ENCODE assay signal across 19 mouse cellular contexts in genomic region chr5:123818941-123819577, GRCm38 (mm10). TPM values are rescaled to one million over a fixed set of nuclear protein-coding genes. Genes with fewer than 3 reads are reported as not detected.
DNase-seq lines count a peak whose midpoint lies in the region; ATAC-seq lines count a peak whose summit lies in the region.
"Had no signal": no experiment of that assay in that cellular context is flagged by ENCODE, and none has a peak within 500 bp of the region (broad histone marks: within the 10 kb centered on the region; RNA-seq: fewer than 3 reads in every experiment).

No protein-coding gene starts in this region.

- H3K4me2 ChIP-seq in neural tube, embryonic 12.5 days (replicated peaks) = no peak overlapping the region
- peak overlapping the region; percentile 18; the same call in 1 of the 2 replicates for H3K4me2 ChIP-seq in kidney, embryonic 15.5 days
- H3K4me2 ChIP-seq in forebrain, embryonic 12.5 days = no peak overlapping the region
- H3K4me2 ChIP-seq: embryonic facial prominence, embryonic 12.5 days; heart, embryonic 12.5 days; hindbrain, embryonic 15.5 days; limb, embryonic 15.5 days; lung, embryonic 15.5 days had no signal

- H3K4me3 ChIP-seq in neural tube, embryonic 12.5 days = no peak overlapping the region
- H3K4me3 ChIP-seq in kidney, embryonic 15.5 days (replicated peaks) = no peak overlapping the region
- no peak overlapping the region for H3K4me3 ChIP-seq in forebrain, embryonic 12.5 days (replicated peaks)
- H3K4me3 ChIP-seq: embryonic facial prominence, embryonic 12.5 days; heart, embryonic 12.5 days; hindbrain, embryonic 15.5 days; limb, embryonic 15.5 days; lung, embryonic 15.5 days; midbrain, embryonic 10.5 days had no signal

- WGBS in neural tube, embryonic 12.5 days = 95% methylated on average over 19 of the region's 19 CpGs
- 72% methylated on average over 19 of the region's 19 CpGs for WGBS in kidney, embryonic 15.5 days
- 95% methylated on average over 19 of the region's 19 CpGs for WGBS in forebrain, embryonic 12.5 days

- H3K4me1 ChIP-seq in neural tube, embryonic 12.5 days = no peaks in the 10 kb centered on the region
- peaks cover 23% of the 10 kb centered on the region for H3K4me1 ChIP-seq in kidney, embryonic 15.5 days
- H3K4me1 ChIP-seq in forebrain, embryonic 12.5 days = no peaks in the 10 kb centered on the region
- H3K4me1 ChIP-seq: embryonic facial prominence, embryonic 12.5 days; heart, embryonic 12.5 days; hindbrain, embryonic 15.5 days; limb, embryonic 15.5 days; lung, embryonic 15.5 days; midbrain, embryonic 10.5 days had no signal

- 0 out of 2 replicates have a peak overlapping the region, but pooled peaks have one; percentile 22 for H3K27ac ChIP-seq in neural tube, embryonic 12.5 days
- peak overlapping the region; percentile 42 for H3K27ac ChIP-seq in kidney, embryonic 15.5 days
- H3K27ac ChIP-seq in forebrain, embryonic 12.5 days = no peak overlapping the region
- H3K27ac ChIP-seq: embryonic facial prominence, embryonic 12.5 days; hindbrain, embryonic 15.5 days; limb, embryonic 15.5 days; lung, embryonic 15.5 days; midbrain, embryonic 10.5 days had no signal

- H3K27me3 ChIP-seq in neural tube, embryonic 12.5 days (replicated peaks) = no peaks in the 10 kb centered on the region
- H3K27me3 ChIP-seq in kidney, embryonic 15.5 days = no peaks in the 10 kb centered on the region
- no peaks in the 10 kb centered on the region for H3K27me3 ChIP-seq in forebrain, embryonic 12.5 days
- H3K27me3 ChIP-seq: CH12.LX; embryonic facial prominence, embryonic 12.5 days; heart, embryonic 12.5 days; hindbrain, embryonic 15.5 days; limb, embryonic 15.5 days; lung, embryonic 15.5 days had no signal

- no peak overlapping the region for H3K9ac ChIP-seq in neural tube, embryonic 12.5 days
- H3K9ac ChIP-seq in kidney, embryonic 15.5 days = no peak overlapping the region
- no peak overlapping the region for H3K9ac ChIP-seq in forebrain, embryonic 12.5 days
- H3K9ac ChIP-seq: embryonic facial prominence, embryonic 12.5 days; heart, embryonic 12.5 days; hindbrain, embryonic 15.5 days; limb, embryonic 15.5 days; lung, embryonic 15.5 days had no signal

- no peak for ATAC-seq in neural tube, embryonic 12.5 days (ENCODE audit: low FRiP score, low read depth)
- peak; percentile 38 for ATAC-seq in kidney, embryonic 15.5 days (replicated peaks; ENCODE audit: low FRiP score)
- ATAC-seq in forebrain, embryonic 12.5 days (ENCODE audit: low FRiP score) = no peak
- ATAC-seq in megakaryocyte, adult 5-6 weeks (ENCODE audit: poor library complexity, severe bottlenecking) = no peak
- ATAC-seq: forebrain, embryonic 16.5 days had no signal

- no peaks in the 10 kb centered on the region for H3K9me3 ChIP-seq in neural tube, embryonic 12.5 days
- H3K9me3 ChIP-seq in kidney, embryonic 15.5 days (replicated peaks) = no peaks in the 10 kb centered on the region
- no peaks in the 10 kb centered on the region for H3K9me3 ChIP-seq in forebrain, embryonic 12.5 days
- H3K9me3 ChIP-seq: embryonic facial prominence, embryonic 12.5 days; heart, embryonic 12.5 days; hindbrain, embryonic 15.5 days; limb, embryonic 15.5 days; lung, embryonic 15.5 days; midbrain, embryonic 10.5 days had no signal

- peaks cover 32% of the 10 kb centered on the region for H3K36me3 ChIP-seq in neural tube, embryonic 12.5 days
- H3K36me3 ChIP-seq in kidney, embryonic 15.5 days = peaks cover 61% of the 10 kb centered on the region
- H3K36me3 ChIP-seq in forebrain, embryonic 12.5 days (replicated peaks) = peaks cover 69% of the 10 kb centered on the region
- H3K36me3 ChIP-seq: hindbrain, embryonic 15.5 days had no signal

- DNase-seq in neural tube, embryonic 10.5 days (ENCODE audit: extremely low spot score, low spot score) = no peak
- DNase-seq in left cerebral cortex, adult 8-10 months (ENCODE audit: low spot score in 2 of 2) = peak; percentile 19 to 70
- DNase-seq in thymus, postnatal 14 days = no peak
- DNase-seq: adrenal gland, postnatal 14 days; cerebellum, adult 11 months; spleen, adult 18-20 months; thymus, adult 2 months had no signal

RNA-seq across cellular contexts. Expression of gene Hcar2, which starts 46.2 kb away (rescaled TPM):
- not detected in 2 replicates for polyA plus RNA-seq in neural tube, embryonic 12.5 days (2016; fragmentation: Nextera tagmentation; extraction: Ambion mirVana)
- 0.10 TPM in 1 of 2 replicates, not detected in the other for polyA plus RNA-seq in kidney, embryonic 15.5 days (2015; fragmentation: Nextera tagmentation; extraction: Ambion mirVana)
- total RNA-seq in left cerebral cortex, adult 8-10 months (2022) = 1 to 10 TPM in 2 of 4 experiments, under 1 TPM in 1, not detected in 1; 0.24 to 2.8 (median 1.3) TPM
- polyA plus RNA-seq in forebrain, embryonic 12.5 days (2016; fragmentation: Nextera tagmentation; extraction: Ambion mirVana) = not detected in 2 replicates
- total RNA-seq in megakaryocyte, adult 5-6 weeks (2015) = 10.8 and 20.9 TPM in 2 replicates
- 6.7 and 8.1 TPM in 2 replicates for total RNA-seq in megakaryocyte, adult 5-6 weeks (2017)
- total RNA-seq: CH12.LX had no signal
- polyA plus RNA-seq: forebrain, embryonic 16.5 days; heart, embryonic 12.5 days; hindbrain, embryonic 15.5 days; midbrain, embryonic 10.5 days had no signal

Comparison
In these comparisons a context has a peak if more than half of its experiments do, and no peak if none do; other contexts are left out.
1. DNase-seq: peak in left cerebral cortex, adult 8-10 months (2 of 2); none in neural tube, embryonic 10.5 days (single experiment) and thymus, postnatal 14 days (single experiment).